In genomic region chr9:113156707-113157106, GRCm38 (mm10) we compare ENCODE assay signal across 15 mouse cellular contexts.
A peak's percentile ranks its signal among the peaks of the same experiment; 100 is the strongest.
DNase-seq lines count a peak whose midpoint lies in the region; ATAC-seq and TF ChIP-seq lines count a peak whose summit lies in the region.
"Had no signal": no experiment of that assay in that cellular context is flagged by ENCODE, and none has a peak within 500 bp of the region (broad histone marks: within the 10 kb centered on the region; RNA-seq: fewer than 3 reads in every experiment).

No protein-coding gene starts in this region.

- no peak overlapping the region for H3K9ac ChIP-seq in ES-Bruce4 (ENCODE audit: low read depth, poor library complexity, severe bottlenecking)
- H3K9ac ChIP-seq: embryonic facial prominence, embryonic 13.5 days; neural tube, embryonic 15.5 days had no signal

- H3K4me1 ChIP-seq in ES-Bruce4 (ENCODE audit: control insufficient read depth, insufficient read depth, low read length): no peaks in the 10 kb centered on the region

- no peak overlapping the region for H3K4me3 ChIP-seq in ES-Bruce4 (ENCODE audit: low read depth, low read length)
- H3K4me3 ChIP-seq: embryonic facial prominence, embryonic 13.5 days; neural tube, embryonic 15.5 days had no signal

- H3K27me3 ChIP-seq in ES-Bruce4 (ENCODE audit: control insufficient read depth, insufficient read depth, low read length, poor library complexity, severe bottlenecking) (no peaks in the 10 kb centered on the region), Patski (no peaks in the 10 kb centered on the region)
- H3K27me3 ChIP-seq: embryonic facial prominence, embryonic 13.5 days; neural tube, embryonic 15.5 days had no signal

- CTCF ChIA-PET in Patski (lab: Charles Lee): interaction anchor here (0.9 kb wide), 1 partner anchor 8 kb away, joined by 3 read pairs; no protein-coding TSS in a partner anchor

- POLR2A ChIA-PET in Patski (lab: Charles Lee): no interaction called here

- intact Hi-C loops in left cerebral cortex, postnatal 4 days (cut with DNase I): no loop called here

- no peak for ATAC-seq in Patski
- ATAC-seq: CD4-positive, CD25-positive, alpha-beta regulatory T cell, adult 4 months had no signal

- DNase-seq in heart, adult 11 months: peak; percentile 12
- DNase-seq in heart, adult 18-20 months: no peak
- peak; percentile 31 for DNase-seq in left cerebral cortex, postnatal 4 days
- no peak for DNase-seq in left cerebral cortex, adult 18-20 months (ENCODE audit: low spot score in 2 of 2)
- no peak for DNase-seq in Patski (ENCODE audit: low read depth, low spot score)
- no peak for DNase-seq in urinary bladder, postnatal 10 days (ENCODE audit: low spot score)
- DNase-seq: adrenal gland, postnatal 36 days; cerebellum, adult 18-20 months; gastrocnemius, postnatal 25 days; lung, adult 18-20 months; thymus, postnatal 25 days had no signal

- peak; percentile 57 for TF ChIP-seq CTCF in ES-Bruce4 (IDR thresholded peaks at IDR 0.05; ENCODE audit: low read depth, low read length)
- peak; percentile 28 for TF ChIP-seq CTCF in Patski (IDR thresholded peaks at IDR 0.05)

- no peak overlapping the region for H3K27ac ChIP-seq in ES-Bruce4 (ENCODE audit: insufficient read depth, low read length)
- H3K27ac ChIP-seq: embryonic facial prominence, embryonic 13.5 days; neural tube, embryonic 15.5 days had no signal

- H3K9me3 ChIP-seq in ES-Bruce4 (replicated peaks; ENCODE audit: control insufficient read depth, insufficient read depth, low read length, poor library complexity, severe bottlenecking): no peaks in the 10 kb centered on the region
- H3K9me3 ChIP-seq: embryonic facial prominence, embryonic 13.5 days; neural tube, embryonic 15.5 days had no signal

- H3K36me3 ChIP-seq in ES-Bruce4 (ENCODE audit: control insufficient read depth, insufficient read depth, low read length, poor library complexity, severe bottlenecking): no peaks in the 10 kb centered on the region
- H3K36me3 ChIP-seq: embryonic facial prominence, embryonic 13.5 days; neural tube, embryonic 15.5 days had no signal

- TF ChIP-seq EP300 in ES-Bruce4 (IDR thresholded peaks at IDR 0.05; ENCODE audit: insufficient read depth, low read depth, low read length): no peak

- no peak for TF ChIP-seq POLR2A in ES-Bruce4 (IDR thresholded peaks at IDR 0.05; ENCODE audit: insufficient read depth, low read length)

- in situ Hi-C loops in Patski (cut with MboI; ENCODE audit: low pct_unique_long_range_greater_than_20kb): no loop called here

Comparison
In these comparisons a context has a peak if more than half of its experiments do, and no peak if none do; other contexts are left out.
1. DNase-seq: peak in heart, adult 11 months (single experiment) and left cerebral cortex, postnatal 4 days (single experiment); none in heart, adult 18-20 months (0 of 2), left cerebral cortex, adult 18-20 months (0 of 2), Patski (single experiment) and urinary bladder, postnatal 10 days (single experiment).